Mouse (Mus musculus) heart, embryonic 14.5 days (tissue): ENCODE measurements at regions not wholly inside any gene's neighbourhood (a gene's known extent, or its start where the extent isn't known, plus 50 kb on each side); places are given as distances from the start of the nearest gene placed in this dataset.

ENCODE experiments used
- ATAC-seq: fragments of 200-750 bp; cut with Nextera tagmentation; 2 replicates; pipeline ENCODE4 v1.8.0; 2017; ENCODE audit warnings: low read depth, moderate TSS enrichment; ENCODE audit not compliant: insufficient number of reproducible peaks, insufficient read depth, low FRiP score
- H3K27ac ChIP-seq, 2 experiments: fragments of 200-500 bp in 1 of 2; fragments of 300-500 bp in 1 of 2; sonication (generic) in 1 of 2; replicated peaks in 1 of 2; 2 replicates each; pipeline ENCODE4 v1.5.1; 2012 to 2014; ENCODE audit warnings: low read depth in 2 of 2, low read length in 2 of 2, control low read depth in 1 of 2, mild to moderate bottlenecking in 1 of 2, mixed read lengths in 1 of 2; ENCODE audit not compliant: control insufficient read depth in 1 of 2, insufficient read depth in 1 of 2
- H3K27me3 ChIP-seq: fragments of 300-500 bp; sonication (generic); 2 replicates; pipeline ENCODE4 v1.6.1; 2014; ENCODE audit warnings: mild to moderate bottlenecking, low read length, control low read depth; ENCODE audit not compliant: control insufficient read depth, insufficient read depth
- H3K36me3 ChIP-seq: fragments of 300-500 bp; sonication (generic); 2 replicates; pipeline ENCODE4 v1.6.1; 2014; ENCODE audit warnings: mild to moderate bottlenecking, control low read depth, low read length, mixed read lengths; ENCODE audit not compliant: control insufficient read depth, insufficient read depth
- H3K4me1 ChIP-seq, 2 experiments: fragments of 200-500 bp in 1 of 2; fragments of 300-500 bp in 1 of 2; sonication (generic) in 1 of 2; 2 replicates each; pipeline ENCODE4 v1.6.1; 2012 to 2014; ENCODE audit warnings: low read length in 2 of 2, control low read depth in 1 of 2, mixed read lengths in 1 of 2; ENCODE audit not compliant: control insufficient read depth in 2 of 2, insufficient read depth in 2 of 2
- H3K4me2 ChIP-seq: fragments of 300-500 bp; sonication (generic); 2 replicates; pipeline ENCODE4 v1.6.1; 2014; ENCODE audit warnings: mild to moderate bottlenecking, low read length
- H3K4me3 ChIP-seq, 2 experiments: fragments of 200-500 bp in 1 of 2; fragments of 300-500 bp in 1 of 2; sonication (generic) in 1 of 2; 2 replicates each; pipeline ENCODE4 v1.5.1; 2012 to 2014; ENCODE audit warnings: low read length in 2 of 2, mild to moderate bottlenecking in 2 of 2, control low read depth in 1 of 2, low read depth in 1 of 2, moderate library complexity in 1 of 2; ENCODE audit not compliant: control insufficient read depth in 1 of 2, insufficient read depth in 1 of 2
- H3K9ac ChIP-seq: fragments of 300-500 bp; sonication (generic); 2 replicates; pipeline ENCODE4 v1.6.1; 2014; ENCODE audit warnings: mild to moderate bottlenecking, low read length
- H3K9me3 ChIP-seq: fragments of 300-500 bp; sonication (generic); 2 replicates; pipeline ENCODE4 v1.6.1; 2016; ENCODE audit warnings: low read length, control low read depth; ENCODE audit not compliant: control insufficient read depth
- WGBS: fragments of 180-500 bp; shearing (Covaris S2); extraction: QIAGEN DNeasy Blood & Tissue Kit; methylation state at CpG from one replicate; pipeline ENCODE4 v1.1.7; 2014; 5-methylcytosine and 5-hydroxymethylcytosine counted together

DNA sequence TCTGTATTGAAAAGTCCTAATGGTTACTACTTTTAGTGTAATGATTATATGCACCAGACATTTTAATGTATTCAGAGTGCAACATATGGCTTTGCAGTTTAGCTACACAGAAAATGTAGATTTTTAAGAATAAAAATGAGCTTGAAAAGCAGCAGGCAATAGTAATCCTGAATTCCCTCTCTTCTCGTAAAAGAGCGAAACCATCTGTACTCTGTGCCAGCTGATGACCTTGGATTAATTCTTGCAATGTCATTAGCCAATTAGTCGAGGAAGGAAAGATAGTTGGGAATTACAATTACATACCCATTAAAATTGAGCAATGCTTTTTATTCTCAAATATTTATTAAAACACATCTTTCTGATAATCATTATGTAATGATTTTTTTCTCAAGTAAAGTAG, 1128.7 kb downstream of the Tecrl start:
- Histone ChIP-seq H3K4me1 (no peaks in the 10 kb centered on the region), H3K4me2 (no peak overlapping the region), H3K36me3 (no peaks in the 10 kb centered on the region), H3K27me3 (no peaks in the 10 kb centered on the region), H3K27ac (no peak overlapping the region), H3K9me3 (no peaks in the 10 kb centered on the region), H3K9ac (no peak overlapping the region), H3K4me3 (no peak overlapping the region)
- 82% methylated on average over 3 of the region's 3 CpGs for WGBS
- ATAC-seq: no peak

DNA sequence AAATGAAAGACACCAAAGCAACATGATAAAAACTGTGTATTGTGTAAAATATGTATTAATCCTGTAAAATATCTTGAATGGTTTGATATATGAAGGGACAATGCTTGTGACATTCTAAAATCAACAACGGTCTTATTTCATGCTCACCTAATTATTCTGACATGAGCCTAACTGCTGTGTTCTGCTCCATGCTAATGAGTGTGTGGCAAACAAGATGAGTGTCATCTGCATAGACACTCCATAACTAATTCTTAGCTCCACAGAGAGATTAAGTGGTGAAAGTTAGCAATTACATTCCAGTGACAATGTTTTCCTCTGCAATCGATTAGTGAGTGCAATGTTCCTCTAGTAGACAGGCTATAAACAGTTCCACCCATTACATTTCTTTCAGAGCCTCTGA, 1131.4 kb downstream of the Tecrl start:
- no peaks in the 10 kb centered on the region for H3K36me3 ChIP-seq
- no peak for ATAC-seq
- H3K4me1 ChIP-seq: no peaks in the 10 kb centered on the region
- WGBS: 66% methylated on average over 2 of the region's 2 CpGs
- H3K27ac ChIP-seq: no peak overlapping the region
- no peaks in the 10 kb centered on the region for H3K9me3 ChIP-seq
- no peak overlapping the region for H3K4me2 ChIP-seq
- no peak overlapping the region for H3K4me3 ChIP-seq
- H3K27me3 ChIP-seq: no peaks in the 10 kb centered on the region
- H3K9ac ChIP-seq: no peak overlapping the region

GRCm38 (mm10) chr5:82203606-82204005, 1151.4 kb downstream of the Tecrl start:
- Histone ChIP-seq H3K4me1 (no peaks in the 10 kb centered on the region), H3K4me2 (no peak overlapping the region), H3K9ac (no peak overlapping the region), H3K27ac (no peak overlapping the region), H3K27me3 (no peaks in the 10 kb centered on the region), H3K9me3 (no peaks in the 10 kb centered on the region), H3K36me3 (no peaks in the 10 kb centered on the region), H3K4me3 (no peak overlapping the region)
- no peak for ATAC-seq
- WGBS: 86% methylated on average over 3 of the region's 3 CpGs
